Comparison of ENCODE assay signal across 8 mouse cellular contexts in genomic region chr5:112242361-112242778, GRCm38 (mm10). TPM values are rescaled to one million over a fixed set of nuclear protein-coding genes. Genes with fewer than 3 reads are reported as not detected.
DNase-seq lines count a peak whose midpoint lies in the region; ATAC-seq and TF ChIP-seq lines count a peak whose summit lies in the region.

No protein-coding gene starts in this region.

- H3K79me2 ChIP-seq in MEL (ENCODE audit: control insufficient read depth, insufficient read depth, low read length, poor library complexity), result no peaks in the 10 kb centered on the region

- peak overlapping the region; percentile 91 for H3K27ac ChIP-seq in MEL (ENCODE audit: control insufficient read depth, low read depth, low read length)
- no peak overlapping the region for H3K27ac ChIP-seq in intestine, embryonic 15.5 days

- no peak overlapping the region for H3K4me2 ChIP-seq in intestine, embryonic 15.5 days (replicated peaks)

- peaks cover 4 to 16% of the 10 kb centered on the region in 2 experiments; a peak in 3 of 4 replicates for H3K4me1 ChIP-seq in MEL (ENCODE audit: control insufficient read depth in 1 of 2, insufficient read depth in 2 of 2, low read length in 2 of 2)
- H3K4me1 ChIP-seq in intestine, embryonic 15.5 days (replicated peaks), result peaks cover 19% of the 10 kb centered on the region

- H3K36me3 ChIP-seq in MEL (ENCODE audit: control insufficient read depth in 1 of 2, insufficient read depth in 2 of 2, low read length in 2 of 2), result peaks cover 0 to 4% of the 10 kb centered on the region in 2 experiments; a peak in 2 of 4 replicates
- H3K36me3 ChIP-seq in intestine, embryonic 15.5 days, result no peaks in the 10 kb centered on the region

- TF ChIP-seq POLR2A in MEL (IDR thresholded peaks at IDR 0.05; ENCODE audit: control insufficient read depth in 1 of 2, insufficient read depth in 1 of 2, low read depth in 1 of 2, low read length in 2 of 2, poor library complexity in 1 of 2), result no peak

- DNase-seq in MEL (ENCODE audit: low read depth, low spot score), result peak; percentile 92
- DNase-seq in c-Kit-positive CD71-positive TER-119-negative erythroid progenitor cells, embryonic 14.5 days (ENCODE audit: low read depth), result peak; percentile 45
- DNase-seq in kidney, adult 8-10 months, result peak; percentile 67 to 68
- peak; percentile 70 for DNase-seq in lung, postnatal 25 days (ENCODE audit: low spot score)
- no peak for DNase-seq in cerebellum, adult 11 months
- no peak for DNase-seq in left cerebral cortex, adult 11 months (ENCODE audit: low spot score)
- no peak for DNase-seq in layer of hippocampus, adult 8-10 months (ENCODE audit: low spot score in 2 of 2)

- 65% methylated on average over 5 of the region's 5 CpGs for WGBS in intestine, embryonic 15.5 days

- no peak for TF ChIP-seq CTCF in MEL (IDR thresholded peaks at IDR 0.05 in 2 of 3, conservative IDR thresholded peaks at IDR 0.05 in 1 of 3; ENCODE audit: control insufficient read depth in 1 of 3, insufficient read depth in 1 of 3, low read depth in 2 of 3, low read length in 3 of 3, poor library complexity in 1 of 3, severe bottlenecking in 1 of 3)

- no peaks in the 10 kb centered on the region for H3K27me3 ChIP-seq in MEL (ENCODE audit: control insufficient read depth in 1 of 2, insufficient read depth in 2 of 2, low read length in 2 of 2)
- no peaks in the 10 kb centered on the region for H3K27me3 ChIP-seq in intestine, embryonic 15.5 days (replicated peaks)

- no peak for ATAC-seq in intestine, embryonic 15.5 days

- H3K4me3 ChIP-seq in MEL (ENCODE audit: control insufficient read depth in 1 of 2, insufficient read depth in 1 of 2, low read depth in 2 of 2, low read length in 2 of 2), result no peak overlapping the region
- no peak overlapping the region for H3K4me3 ChIP-seq in intestine, embryonic 15.5 days (replicated peaks)

- no peak for TF ChIP-seq RAD21 in MEL (IDR thresholded peaks at IDR 0.05; ENCODE audit: low read depth, low read length)

- no peak overlapping the region for H3K9ac ChIP-seq in MEL (ENCODE audit: control insufficient read depth, low read depth, low read length, poor library complexity, severe bottlenecking)
- H3K9ac ChIP-seq in intestine, embryonic 15.5 days, result no peak overlapping the region

- no peaks in the 10 kb centered on the region for H3K9me3 ChIP-seq in MEL (replicated peaks; ENCODE audit: insufficient read depth, low read length)
- H3K9me3 ChIP-seq in intestine, embryonic 15.5 days, result no peaks in the 10 kb centered on the region

- peak; percentile 63 to 90 for TF ChIP-seq EP300 in MEL (IDR thresholded peaks at IDR 0.05; ENCODE audit: low read depth in 1 of 2, low read length in 2 of 2)

TF ChIP-seq in MEL, 35 proteins besides CTCF, POLR2A, EP300 and RAD21:
- TF ChIP-seq ELF1 (IDR thresholded peaks at IDR 0.05; ENCODE audit: low read depth, low read length) (peak; percentile 31; the same call in 1 of the 2 replicates), KAT2A (conservative IDR thresholded peaks at IDR 0.05; ENCODE audit: low read depth, low read length) (no peak), CHD1 (IDR thresholded peaks at IDR 0.05; ENCODE audit: low read depth, low read length) (no peak), MEF2A (IDR thresholded peaks at IDR 0.05; ENCODE audit: extremely low read depth, insufficient replicate concordance, low read depth, low read length, poor library complexity, severe bottlenecking) (no peak), TCF12 (IDR thresholded peaks at IDR 0.05; ENCODE audit: low read depth, low read length) (peak; percentile 81), SIN3A (IDR thresholded peaks at IDR 0.05; ENCODE audit: low read length) (peak; percentile 70), RCOR1 (IDR thresholded peaks at IDR 0.05; ENCODE audit: low read depth, low read length) (peak; percentile 53; the same call in 1 of the 2 replicates), NELFE (IDR thresholded peaks at IDR 0.05; ENCODE audit: low read depth, low read length) (0 out of 2 replicates have a peak, but pooled peaks have one; percentile 8), TAL1 (IDR thresholded peaks at IDR 0.05; ENCODE audit: low read length) (peak; percentile 83), MAZ (IDR thresholded peaks at IDR 0.05; ENCODE audit: low read depth, low read length) (peak; percentile 69; the same call in 1 of the 2 replicates), ZC3H11A (IDR thresholded peaks at IDR 0.05; ENCODE audit: low read depth, low read length) (no peak), MYB (IDR thresholded peaks at IDR 0.05; ENCODE audit: low read depth, low read length) (peak; percentile 35; the same call in 1 of the 2 replicates), ETS1 (IDR thresholded peaks at IDR 0.05; ENCODE audit: low read depth, low read length) (peak; percentile 67), HCFC1 (IDR thresholded peaks at IDR 0.05; ENCODE audit: low read depth, low read length) (peak; percentile 58), MYC (IDR thresholded peaks at IDR 0.05; ENCODE audit: low read depth, low read length) (peak; percentile 41; the same call in 1 of the 2 replicates), USF2 (IDR thresholded peaks at IDR 0.05; ENCODE audit: borderline replicate concordance in 1 of 2, insufficient read depth in 1 of 2, low read depth in 1 of 2, low read length in 2 of 2) (no peak), TBP (IDR thresholded peaks at IDR 0.05; ENCODE audit: low read depth, low read length) (no peak), POLR2AphosphoS2 (IDR thresholded peaks at IDR 0.05; ENCODE audit: low read length) (no peak), MAX (IDR thresholded peaks at IDR 0.05; ENCODE audit: low read length) (peak; percentile 24; the same call in 1 of the 2 replicates), CHD2 (IDR thresholded peaks at IDR 0.05; ENCODE audit: low read length) (peak; percentile 25; the same call in 1 of the 2 replicates), JUND (IDR thresholded peaks at IDR 0.05; ENCODE audit: low read depth, low read length) (0 out of 2 replicates have a peak, but pooled peaks have one; percentile 74), NRF1 (IDR thresholded peaks at IDR 0.05; ENCODE audit: insufficient read depth, low read depth, low read length, poor library complexity, severe bottlenecking) (no peak), ZKSCAN1 (IDR thresholded peaks at IDR 0.05; ENCODE audit: low read depth, low read length) (no peak), MXI1 (IDR thresholded peaks at IDR 0.05; ENCODE audit: low read depth, low read length) (no peak), ZNF384 (IDR thresholded peaks at IDR 0.05; ENCODE audit: low read depth, low read length) (no peak), BHLHE40 (IDR thresholded peaks at IDR 0.05; ENCODE audit: borderline replicate concordance, low read depth, low read length) (no peak; the same call in none of the 2 replicates), E2F4 (IDR thresholded peaks at IDR 0.05; ENCODE audit: borderline replicate concordance, low read depth, low read length) (no peak; the same call in 1 of the 2 replicates), POLR2AphosphoS5 (IDR thresholded peaks at IDR 0.05; ENCODE audit: borderline replicate concordance, low read depth, low read length) (no peak), ZMIZ1 (IDR thresholded peaks at IDR 0.05; ENCODE audit: low read depth, low read length) (no peak), MAFK (IDR thresholded peaks at IDR 0.05; ENCODE audit: borderline replicate concordance, low read depth, low read length) (no peak), GATA1 (IDR thresholded peaks at IDR 0.05; ENCODE audit: low read depth, low read length) (peak; percentile 65), USF1 (IDR thresholded peaks at IDR 0.05; ENCODE audit: low read depth, low read length) (no peak), SMC3 (IDR thresholded peaks at IDR 0.05; ENCODE audit: low read depth, low read length) (no peak; the same call in 1 of the 2 replicates), UBTF (IDR thresholded peaks at IDR 0.05; ENCODE audit: borderline replicate concordance, insufficient read depth, low read depth, low read length) (no peak), GABPA (IDR thresholded peaks at IDR 0.05; ENCODE audit: low read depth, low read length) (no peak)

RNA-seq across cellular contexts. Expression of gene Cryba4, which starts 9.9 kb away (rescaled TPM):
- total RNA-seq in MEL (2012; rRNA removed), result 0.29 and 0.39 TPM in 2 replicates
- polyA plus RNA-seq in MEL (2012; ENCODE audit: insufficient read depth in 1 of 2, insufficient read length in 2 of 2, low read depth in 1 of 2, low replicate concordance in 2 of 2, missing spikeins in 1 of 2), result under 1 TPM in 1 of 2 experiments, not detected in 1; 0.77 TPM
- 1 to 10 TPM; 1.1 to 1.7 (median 1.3) TPM for total RNA-seq in layer of hippocampus, adult 8-10 months (2022)
- 1.7 and 1.8 TPM in 2 replicates for polyA plus RNA-seq in intestine, embryonic 15.5 days (2015; fragmentation: Nextera tagmentation; extraction: Ambion mirVana)

RNA-seq across cellular contexts. Expression of gene Crybb1, which starts 13.2 kb away (rescaled TPM):
- total RNA-seq in MEL (2012; rRNA removed), result 0.27 TPM in 1 of 2 replicates, not detected in the other
- polyA plus RNA-seq in MEL (2012; ENCODE audit: insufficient read depth in 1 of 2, insufficient read length in 2 of 2, low read depth in 1 of 2, low replicate concordance in 2 of 2, missing spikeins in 1 of 2), result under 1 TPM in 1 of 2 experiments, not detected in 1; 0.24 TPM
- total RNA-seq in layer of hippocampus, adult 8-10 months (2022), result 1 to 10 TPM; 3.5 to 6.2 (median 4.4) TPM
- 1.9 and 2.4 TPM in 2 replicates for polyA plus RNA-seq in intestine, embryonic 15.5 days (2015; fragmentation: Nextera tagmentation; extraction: Ambion mirVana)

RNA-seq across cellular contexts. Expression of gene Tpst2, which starts 34.1 kb away (rescaled TPM):
- total RNA-seq in MEL (2012; rRNA removed), result 63.1 and 86.1 TPM in 2 replicates
- polyA plus RNA-seq in MEL (2012; ENCODE audit: insufficient read depth in 1 of 2, insufficient read length in 2 of 2, low read depth in 1 of 2, low replicate concordance in 2 of 2, missing spikeins in 1 of 2), result 10 to 100 TPM in 1 of 2 experiments, not detected in 1; 57.8 TPM
- total RNA-seq in layer of hippocampus, adult 8-10 months (2022), result 10 to 100 TPM; 33.0 to 49.0 (median 39.5) TPM
- polyA plus RNA-seq in intestine, embryonic 15.5 days (2015; fragmentation: Nextera tagmentation; extraction: Ambion mirVana), result 43.1 and 45.3 TPM in 2 replicates

Comparison
In these comparisons a context has a peak if more than half of its experiments do, and no peak if none do; other contexts are left out.
1. DNase-seq: peak in MEL (single experiment), c-Kit-positive CD71-positive TER-119-negative erythroid progenitor cells, embryonic 14.5 days (single experiment), kidney, adult 8-10 months (2 of 2) and lung, postnatal 25 days (single experiment); none in cerebellum, adult 11 months (single experiment), left cerebral cortex, adult 11 months (single experiment) and layer of hippocampus, adult 8-10 months (0 of 2).